Mouse (Mus musculus) brain, embryonic 14.5 days (tissue): ENCODE results near the gene Cirbp.

Source experiments
- CTCF ChIP-seq: fragments of 200-500 bp; IDR thresholded peaks from 2 replicates; pipeline ENCODE4 v1.5.1; 2012; ENCODE audit warnings: inconsistent platforms, mild to moderate bottlenecking, moderate library complexity, borderline replicate concordance; ENCODE audit not compliant: insufficient read depth, insufficient read length; ENCODE audit errors: extremely low read depth
- POLR2A ChIP-seq: fragments of 200-500 bp; IDR thresholded peaks from 2 replicates; pipeline ENCODE4 v1.6.1; 2012; ENCODE audit warnings: mild to moderate bottlenecking, inconsistent platforms, borderline replicate concordance; ENCODE audit not compliant: poor library complexity, insufficient read depth, insufficient read length, severe bottlenecking; ENCODE audit errors: extremely low read depth

GRCm38 (mm10) chr10:80189999-80190398, 24.2 kb downstream of the Cirbp start:
- TF ChIP-seq CTCF (no peak), POLR2A (no peak)
